Comparison of ENCODE assay signal across 18 mouse cellular contexts in the genomic region with DNA sequence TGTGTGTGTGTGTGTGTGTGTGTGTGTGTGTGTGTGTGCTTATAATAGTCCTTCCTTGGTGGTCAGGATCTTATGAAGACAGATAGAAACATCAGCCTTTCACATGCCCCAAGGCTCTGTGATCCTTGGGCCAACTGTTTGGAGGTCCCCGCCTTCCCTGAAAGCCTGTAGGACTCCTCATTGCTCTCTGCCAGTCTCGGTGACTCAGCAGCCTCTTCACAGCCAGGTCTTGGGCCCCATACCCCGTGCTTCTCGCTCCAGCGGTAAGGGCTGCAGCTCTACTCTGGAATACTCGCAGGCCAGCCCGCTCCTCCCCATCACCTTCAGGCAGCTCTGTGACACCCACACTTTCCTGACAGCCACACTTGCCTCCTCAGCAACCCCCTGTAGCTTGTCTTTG. TPM values are rescaled to one million over a fixed set of nuclear protein-coding genes. Genes with fewer than 3 reads are reported as not detected.
DNase-seq lines count a peak whose midpoint lies in the region; ATAC-seq and TF ChIP-seq lines count a peak whose summit lies in the region.
"Had no signal": no experiment of that assay in that cellular context is flagged by ENCODE, and none has a peak within 500 bp of the region (broad histone marks: within the 10 kb centered on the region; RNA-seq: fewer than 3 reads in every experiment).

No protein-coding gene starts in this region.

- no peaks in the 10 kb centered on the region for H3K9me3 ChIP-seq in liver, embryonic 11.5 days (ENCODE audit: control insufficient read depth, low read length)
- H3K9me3 ChIP-seq: embryonic facial prominence, embryonic 10.5 days; forebrain, embryonic 15.5 days; midbrain, embryonic 15.5 days had no signal

- no peak overlapping the region for H3K4me2 ChIP-seq in liver, embryonic 11.5 days
- H3K4me2 ChIP-seq: forebrain, embryonic 15.5 days; lung, embryonic 14.5 days; midbrain, embryonic 15.5 days had no signal

- no peaks in the 10 kb centered on the region for H3K79me2 ChIP-seq in liver, adult 2 months (ENCODE audit: control insufficient read depth, insufficient read depth, low read length)

- no peak overlapping the region for H3K9ac ChIP-seq in liver, adult 2 months (ENCODE audit: low read depth, low read length)
- H3K9ac ChIP-seq in liver, embryonic 11.5 days (ENCODE audit: low read depth, low read length): no peak overlapping the region
- H3K9ac ChIP-seq: forebrain, embryonic 15.5 days; lung, embryonic 14.5 days; midbrain, embryonic 15.5 days had no signal

- no peak for TF ChIP-seq POLR2A in liver, adult 2 months (IDR thresholded peaks at IDR 0.05; ENCODE audit: extremely low read depth, insufficient read depth, low read length)

- WGBS in liver, adult 2 months: 60% methylated on average over 7 of the region's 7 CpGs
- WGBS in liver, embryonic 11.5 days: 45% methylated on average over 7 of the region's 7 CpGs

- peak; percentile 53 for DNase-seq in adrenal gland, postnatal 10 days
- no peak for DNase-seq in adrenal gland, adult 8-10 months
- peak; percentile 30 for DNase-seq in liver, adult 2 months (ENCODE audit: extremely low read depth, low read depth, low spot score)
- no peak for DNase-seq in liver, embryonic 11.5 days (ENCODE audit: low spot score)
- peak; percentile 52 for DNase-seq in Muller cell, postnatal 12 days (ENCODE audit: inconsistent ontology term)
- DNase-seq in fibroblast of lung, adult 2 months (ENCODE audit: low read depth): peak; percentile 57
- no peak for DNase-seq in left cerebral cortex, adult 8-10 months (ENCODE audit: low spot score in 2 of 2)
- DNase-seq: cerebellum, adult 18-20 months; kidney, postnatal 14 days; liver; right cerebral cortex, postnatal 4 days had no signal

- no peak overlapping the region for H3K27ac ChIP-seq in liver, adult 2 months (replicated peaks; ENCODE audit: insufficient read depth, low read depth, low read length)
- H3K27ac ChIP-seq in liver, embryonic 11.5 days (ENCODE audit: low read depth, low read length): no peak overlapping the region
- H3K27ac ChIP-seq: embryonic facial prominence, embryonic 10.5 days; forebrain, embryonic 15.5 days; macrophage; midbrain, embryonic 15.5 days had no signal

- no peaks in the 10 kb centered on the region for H3K36me3 ChIP-seq in liver, adult 2 months (ENCODE audit: control insufficient read depth, insufficient read depth, low read length)
- H3K36me3 ChIP-seq in liver, embryonic 11.5 days (ENCODE audit: control insufficient read depth, insufficient read depth, low read length): peaks cover 5% of the 10 kb centered on the region; the same call in 1 of the 2 replicates

- no peak for ATAC-seq in liver, embryonic 11.5 days (replicated peaks; ENCODE audit: low FRiP score)
- no peak for ATAC-seq in erythroid progenitor cell, adult 5-6 weeks (replicated peaks; ENCODE audit: low FRiP score, poor library complexity, severe bottlenecking)
- ATAC-seq: forebrain, embryonic 15.5 days; hindbrain, embryonic 16.5 days; midbrain, embryonic 15.5 days had no signal

- no peaks in the 10 kb centered on the region for H3K27me3 ChIP-seq in liver, adult 2 months (ENCODE audit: control insufficient read depth, insufficient read depth, low read length)
- H3K27me3 ChIP-seq in liver, embryonic 11.5 days (replicated peaks; ENCODE audit: control insufficient read depth, insufficient read depth, low read length): no peaks in the 10 kb centered on the region
- H3K27me3 ChIP-seq: forebrain, embryonic 15.5 days; midbrain, embryonic 15.5 days had no signal

- no peak overlapping the region for H3K4me3 ChIP-seq in liver, adult 2 months (ENCODE audit: insufficient read depth, low read depth, low read length)
- H3K4me3 ChIP-seq in liver, embryonic 11.5 days (ENCODE audit: low read depth, low read length): no peak overlapping the region
- H3K4me3 ChIP-seq: embryonic facial prominence, embryonic 10.5 days; forebrain, embryonic 15.5 days; midbrain, embryonic 15.5 days had no signal

- no peak for TF ChIP-seq CTCF in liver, adult 2 months (IDR thresholded peaks at IDR 0.05; ENCODE audit: low read depth, low read length)

- H3K4me1 ChIP-seq in liver, adult 2 months (ENCODE audit: control insufficient read depth, insufficient read depth, low read length): no peaks in the 10 kb centered on the region
- no peaks in the 10 kb centered on the region for H3K4me1 ChIP-seq in liver, embryonic 11.5 days (replicated peaks; ENCODE audit: control insufficient read depth, insufficient read depth, low read length)
- H3K4me1 ChIP-seq: forebrain, embryonic 15.5 days; midbrain, embryonic 15.5 days had no signal

RNA-seq across cellular contexts. Expression of gene Atp1a3, which starts 20.7 kb away (rescaled TPM):
- 10 to 100 TPM; 26.2 to 42.2 TPM for total RNA-seq in adrenal gland, postnatal 10 days (2021)
- total RNA-seq in adrenal gland, adult 8-10 months (2022): 100 to 1,000 TPM in 2 of 4 experiments, 10 to 100 TPM in 2; 46.3 to 149 (median 91.8) TPM
- total RNA-seq in liver, adult 2 months (2014; rRNA removed): 0.28 and 0.40 TPM in 2 replicates
- polyA plus RNA-seq in liver, adult 2 months (2012; rRNA removed): 0.06 and 0.37 TPM in 2 replicates
- 1.4 and 1.5 TPM in 2 replicates for polyA plus RNA-seq in liver, embryonic 11.5 days (2014; fragmentation: Nextera tagmentation; extraction: Ambion mirVana)
- 5.4 and 15.1 TPM in 2 replicates for total RNA-seq in erythroid progenitor cell, adult 5-6 weeks (2015; ENCODE audit: low replicate concordance)
- total RNA-seq in erythroid progenitor cell, adult 5-6 weeks (2017; ENCODE audit: low replicate concordance): 3.3 TPM in 1 of 2 replicates, not detected in the other
- total RNA-seq in left cerebral cortex, adult 8-10 months (2022): 1,000 to 10,000 TPM; 1,859 to 2,026 (median 1,901) TPM

RNA-seq across cellular contexts. Expression of gene Grik5, which starts 45.7 kb away (rescaled TPM):
- total RNA-seq in adrenal gland, postnatal 10 days (2021): 10 to 100 TPM; 16.1 to 25.3 TPM
- total RNA-seq in adrenal gland, adult 8-10 months (2022): 10 to 100 TPM; 13.8 to 43.0 (median 24.7) TPM
- 2.3 and 2.4 TPM in 2 replicates for total RNA-seq in liver, adult 2 months (2014; rRNA removed)
- polyA plus RNA-seq in liver, adult 2 months (2012; rRNA removed): 10.2 and 14.0 TPM in 2 replicates
- 3.5 and 5.3 TPM in 2 replicates for polyA plus RNA-seq in liver, embryonic 11.5 days (2014; fragmentation: Nextera tagmentation; extraction: Ambion mirVana)
- 5.4 and 12.3 TPM in 2 replicates for total RNA-seq in erythroid progenitor cell, adult 5-6 weeks (2015; ENCODE audit: low replicate concordance)
- 2.2 and 3.7 TPM in 2 replicates for total RNA-seq in erythroid progenitor cell, adult 5-6 weeks (2017; ENCODE audit: low replicate concordance)
- 100 to 1,000 TPM; 201 to 224 (median 207) TPM for total RNA-seq in left cerebral cortex, adult 8-10 months (2022)

RNA-seq across cellular contexts. Expression of gene Zfp574, which starts 45.9 kb away (rescaled TPM):
- 10 to 100 TPM; 18.3 to 18.5 TPM for total RNA-seq in adrenal gland, postnatal 10 days (2021)
- total RNA-seq in adrenal gland, adult 8-10 months (2022): 10 to 100 TPM; 20.2 to 25.0 (median 22.1) TPM
- total RNA-seq in liver, adult 2 months (2014; rRNA removed): 2.3 and 3.1 TPM in 2 replicates
- polyA plus RNA-seq in liver, adult 2 months (2012; rRNA removed): 16.7 and 17.2 TPM in 2 replicates
- 22.8 and 23.1 TPM in 2 replicates for polyA plus RNA-seq in liver, embryonic 11.5 days (2014; fragmentation: Nextera tagmentation; extraction: Ambion mirVana)
- total RNA-seq in erythroid progenitor cell, adult 5-6 weeks (2015; ENCODE audit: low replicate concordance): 7.5 and 7.6 TPM in 2 replicates
- total RNA-seq in erythroid progenitor cell, adult 5-6 weeks (2017; ENCODE audit: low replicate concordance): 4.5 and 6.0 TPM in 2 replicates
- 10 to 100 TPM; 36.8 to 40.0 (median 37.1) TPM for total RNA-seq in left cerebral cortex, adult 8-10 months (2022)

RNA-seq across cellular contexts. Expression of gene Rabac1, which starts 53.9 kb away (rescaled TPM):
- total RNA-seq in adrenal gland, postnatal 10 days (2021): 100 to 1,000 TPM; 222 to 234 TPM
- 100 to 1,000 TPM; 343 to 403 (median 360) TPM for total RNA-seq in adrenal gland, adult 8-10 months (2022)
- 130 and 148 TPM in 2 replicates for total RNA-seq in liver, adult 2 months (2014; rRNA removed)
- polyA plus RNA-seq in liver, adult 2 months (2012; rRNA removed): 230 and 233 TPM in 2 replicates
- 91.3 and 101 TPM in 2 replicates for polyA plus RNA-seq in liver, embryonic 11.5 days (2014; fragmentation: Nextera tagmentation; extraction: Ambion mirVana)
- 8.3 and 8.8 TPM in 2 replicates for total RNA-seq in erythroid progenitor cell, adult 5-6 weeks (2015; ENCODE audit: low replicate concordance)
- total RNA-seq in erythroid progenitor cell, adult 5-6 weeks (2017; ENCODE audit: low replicate concordance): 7.3 and 18.0 TPM in 2 replicates
- 100 to 1,000 TPM; 322 to 333 (median 326) TPM for total RNA-seq in left cerebral cortex, adult 8-10 months (2022)

Comparison
In these comparisons a context has a peak if more than half of its experiments do, and no peak if none do; other contexts are left out.
1. DNase-seq: peak in adrenal gland, postnatal 10 days (single experiment), liver, adult 2 months (single experiment), Muller cell, postnatal 12 days (single experiment) and fibroblast of lung, adult 2 months (single experiment); none in adrenal gland, adult 8-10 months (single experiment), liver, embryonic 11.5 days (single experiment) and left cerebral cortex, adult 8-10 months (0 of 2).
2. RNA of gene Atp1a3, which starts 20.7 kb away (total RNA-seq): 1,859 to 2,026 TPM in left cerebral cortex, adult 8-10 months; 46.3 to 149 TPM in adrenal gland, adult 8-10 months, 26.2 to 42.2 TPM in adrenal gland, postnatal 10 days, 3.3 to 15.1 TPM in erythroid progenitor cell, adult 5-6 weeks and 0.28 to 0.40 TPM in liver, adult 2 months; every median in the first group is over 10 times any median in the second.
3. RNA of gene Grik5, which starts 45.7 kb away (total RNA-seq): 201 to 224 TPM in left cerebral cortex, adult 8-10 months; 13.8 to 43.0 TPM in adrenal gland, adult 8-10 months, 16.1 to 25.3 TPM in adrenal gland, postnatal 10 days, 2.2 to 12.3 TPM in erythroid progenitor cell, adult 5-6 weeks and 2.3 to 2.4 TPM in liver, adult 2 months; every median in the first group is over 4 times any median in the second.